Mouse (Mus musculus) liver, postnatal 0 days (tissue): ENCODE results near the gene Stra6l. TPM values are rescaled to one million over a fixed set of nuclear protein-coding genes. Genes with fewer than 3 reads are reported as not detected.
A peak's percentile ranks its signal among the peaks of the same experiment; 100 is the strongest.

Experiments
- ATAC-seq: fragments of 200-750 bp; cut with Nextera tagmentation; 2 replicates; pipeline ENCODE4 v1.8.0; 2017; ENCODE audit warnings: mild to moderate bottlenecking, moderate library complexity
- DNase-seq: peaks from one replicate; pipeline ENCODE4 v3.0.0-alpha.2; 2016
- H3K27ac ChIP-seq: fragments of 300-500 bp; sonication (generic); 2 replicates; pipeline ENCODE4 v1.5.1; 2014; ENCODE audit warnings: antibody characterized with exemption, moderate library complexity, mild to moderate bottlenecking, low read depth
- H3K27me3 ChIP-seq: fragments of 300-500 bp; sonication (generic); 2 replicates; pipeline ENCODE4 v1.6.1; 2014; ENCODE audit warnings: low read length, control low read depth, mixed read lengths; ENCODE audit not compliant: insufficient read depth
- H3K36me3 ChIP-seq: fragments of 300-500 bp; sonication (generic); replicated peaks from 2 replicates; pipeline ENCODE4 v1.6.1; 2014; ENCODE audit warnings: mild to moderate bottlenecking, control low read depth, low read length, moderate library complexity, mixed read lengths; ENCODE audit not compliant: insufficient read depth
- H3K4me1 ChIP-seq: fragments of 300-500 bp; sonication (generic); 2 replicates; pipeline ENCODE4 v1.6.1; 2014; ENCODE audit warnings: antibody characterized with exemption, mild to moderate bottlenecking, control low read depth; ENCODE audit not compliant: insufficient read depth
- H3K4me2 ChIP-seq: fragments of 300-500 bp; sonication (generic); 2 replicates; pipeline ENCODE4 v1.6.1; 2014; ENCODE audit warnings: low read depth, mild to moderate bottlenecking, low read length, moderate library complexity, mixed read lengths
- H3K4me3 ChIP-seq: fragments of 300-500 bp; sonication (generic); 2 replicates; pipeline ENCODE4 v1.5.1; 2014; ENCODE audit warnings: low read depth, low read length
- H3K9ac ChIP-seq: fragments of 300-500 bp; sonication (generic); replicated peaks from 2 replicates; pipeline ENCODE4 v1.6.1; 2014; ENCODE audit warnings: mild to moderate bottlenecking, moderate library complexity
- H3K9me3 ChIP-seq: fragments of 300-500 bp; sonication (generic); 2 replicates; pipeline ENCODE4 v1.6.1; 2016; ENCODE audit warnings: mild to moderate bottlenecking, control low read depth, low read length, mixed read lengths
- CTCF ChIP-seq: sonication (generic); IDR thresholded peaks from 2 replicates; pipeline ENCODE4 v1.5.1; 2016; ENCODE audit warnings: antibody characterized with exemption, low read depth
- EP300 ChIP-seq: IDR thresholded peaks from 2 replicates; pipeline ENCODE4 v1.6.1; 2016; ENCODE audit warnings: antibody characterized with exemption, low read depth, mild to moderate bottlenecking
- WGBS: fragments of 180-500 bp; shearing (Covaris S2); extraction: QIAGEN DNeasy Blood & Tissue Kit; methylation state at CpG from one replicate; pipeline ENCODE4 v1.1.7; 2014; ENCODE audit not compliant: insufficient replicate concordance; 5-methylcytosine and 5-hydroxymethylcytosine counted together
- polyA plus RNA-seq: library from polyadenylated mRNA; unstranded; fragments of >200 nt; fragmentation: Nextera tagmentation; extraction: Ambion mirVana; gene quantifications from 2 replicates; pipeline ENCODE4 v1.2.1, GENCODE M21; 2015

Stra6l gene
- polyA plus RNA-seq, 1 experiment from 2014 or later = 18.9 TPM

DNA sequence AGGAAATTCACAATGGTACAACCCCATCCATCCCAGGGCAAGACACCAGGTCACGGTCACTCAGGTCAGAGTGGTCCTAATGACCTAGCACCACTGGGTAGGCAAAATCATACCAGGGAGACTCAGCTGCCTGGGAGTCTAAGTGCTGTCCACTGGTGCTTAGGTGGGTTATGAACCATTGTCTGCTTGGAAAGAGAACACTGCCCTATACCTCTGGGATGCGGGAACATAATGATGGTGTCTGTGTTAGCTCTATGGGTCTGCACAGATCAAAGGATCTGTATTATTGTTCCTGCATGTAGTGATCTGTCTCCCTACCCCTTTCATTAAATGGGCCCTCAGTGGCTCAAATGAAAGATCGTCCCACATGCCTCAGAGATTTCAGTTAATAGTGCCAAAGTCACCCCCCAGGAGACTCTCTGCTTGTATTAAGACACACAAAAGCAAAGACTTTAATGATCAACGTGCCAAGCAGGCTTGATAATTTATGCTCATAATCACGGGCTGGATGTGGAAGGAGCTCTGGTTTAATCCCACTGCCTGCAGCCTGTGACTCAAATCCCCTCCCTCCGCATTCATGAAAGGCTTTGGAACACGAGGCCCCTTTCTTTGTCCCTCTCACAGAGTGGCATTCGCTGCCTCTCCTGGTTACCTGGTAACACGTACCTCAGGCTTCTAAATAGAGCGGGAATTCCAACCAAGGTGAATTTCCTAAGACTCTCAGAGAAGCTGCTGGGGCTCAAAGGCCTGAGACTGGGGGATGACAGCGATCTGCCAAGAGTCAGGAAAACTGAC, 25.5 kb upstream of the Stra6l start:
- Histone ChIP-seq H3K4me3 (no peak overlapping the region), H3K4me2 (no peak overlapping the region), H3K27me3 (peaks cover 42% of the 10 kb centered on the region), H3K9ac (no peak overlapping the region), H3K9me3 (no peaks in the 10 kb centered on the region), H3K27ac (no peak overlapping the region), H3K36me3 (no peaks in the 10 kb centered on the region), H3K4me1 (peaks cover 3% of the 10 kb centered on the region; the same call in 1 of the 2 replicates)
- DNase-seq (no peak), ATAC-seq (no peak)
- TF ChIP-seq CTCF = no peak
- TF ChIP-seq EP300 = no peak
- 44% methylated on average over 11 of the region's 11 CpGs for WGBS

DNA sequence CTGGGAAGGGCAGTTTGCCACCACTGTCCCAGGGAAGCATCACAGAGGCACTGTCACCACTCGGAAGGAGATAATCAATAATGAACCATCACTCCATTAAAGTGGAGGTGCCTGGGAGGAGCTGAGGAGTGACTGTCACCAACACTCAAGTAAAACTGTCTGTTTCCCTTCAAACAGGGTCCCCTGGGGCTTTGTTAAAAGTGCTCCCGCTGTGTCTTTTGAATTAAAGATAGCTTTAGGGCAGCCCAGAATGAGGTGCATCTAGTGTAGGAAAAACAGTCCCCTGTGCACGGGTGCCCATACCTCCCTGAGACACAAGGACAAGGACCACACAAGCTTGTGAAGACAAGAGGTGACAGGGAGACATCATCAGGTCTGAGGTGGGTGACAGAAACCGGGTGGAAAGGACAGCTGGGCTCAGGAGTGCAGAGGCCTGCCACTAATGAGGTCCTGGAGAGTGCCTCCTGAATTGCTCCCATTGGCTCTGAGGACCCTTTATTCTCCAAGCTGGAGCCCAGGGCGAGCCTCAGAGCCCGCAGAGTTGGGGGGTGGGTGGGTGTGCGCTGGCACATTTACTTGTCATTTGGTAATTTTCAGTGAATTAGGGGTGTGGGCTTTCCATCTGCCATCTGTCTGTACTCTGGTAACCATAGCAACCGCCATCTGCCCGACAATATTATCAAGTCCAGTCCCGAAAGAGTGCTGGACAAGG, 24.3 kb upstream of the Stra6l start:
- no peak overlapping the region for H3K27ac ChIP-seq
- no peaks in the 10 kb centered on the region for H3K36me3 ChIP-seq
- peaks cover 52% of the 10 kb centered on the region for H3K27me3 ChIP-seq
- WGBS = 13% methylated on average over 10 of the region's 10 CpGs
- DNase-seq (no peak), ATAC-seq (no peak)
- H3K4me1 ChIP-seq = peaks cover 3% of the 10 kb centered on the region; the same call in 1 of the 2 replicates
- H3K4me3 ChIP-seq = no peak overlapping the region
- no peak overlapping the region for H3K9ac ChIP-seq
- H3K9me3 ChIP-seq = no peaks in the 10 kb centered on the region
- H3K4me2 ChIP-seq = no peak overlapping the region
- TF ChIP-seq CTCF = no peak
- no peak for TF ChIP-seq EP300

DNA sequence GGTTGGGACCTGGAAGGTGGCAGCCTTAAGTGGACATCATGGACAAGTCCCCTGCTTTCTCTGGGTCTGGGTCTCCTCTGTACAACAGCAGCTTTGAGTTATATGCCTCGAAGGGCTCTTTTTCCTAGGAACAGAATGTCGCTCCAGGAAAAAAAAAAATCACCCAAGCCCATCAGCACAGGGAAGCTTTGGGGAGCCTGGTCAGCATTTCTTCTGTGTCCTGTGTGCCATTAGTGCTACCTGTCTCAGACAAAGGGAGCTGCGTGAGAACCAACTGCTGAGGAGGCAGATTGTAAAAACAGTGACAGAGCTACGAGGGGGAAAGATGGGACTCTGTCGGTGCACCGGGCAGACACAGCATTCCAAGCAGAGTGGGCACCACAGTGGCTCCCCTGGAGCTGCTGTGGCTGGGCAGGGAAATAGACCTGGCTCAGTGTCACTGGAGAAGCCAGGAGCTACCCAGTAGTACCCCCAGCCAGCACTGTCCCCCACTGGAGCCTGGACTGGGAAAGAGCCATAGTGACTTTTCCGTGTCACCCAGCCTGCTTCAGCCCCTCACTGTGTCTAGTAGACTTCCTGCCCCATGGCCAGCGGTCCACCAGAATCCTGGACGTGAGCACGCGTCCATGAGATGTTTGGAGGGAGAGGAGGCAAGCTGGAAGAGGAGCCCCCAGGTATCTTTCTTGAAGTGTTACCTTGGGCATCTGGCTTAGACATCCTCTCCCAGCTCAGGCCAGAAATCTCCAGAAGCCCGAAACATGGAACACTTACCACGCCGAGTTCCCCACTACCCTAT, 23.5 kb upstream of the Stra6l start:
- no peaks in the 10 kb centered on the region for H3K36me3 ChIP-seq
- 29% methylated on average over 14 of the region's 14 CpGs for WGBS

GRCm38 (mm10) chr4:45826275-45827040, 22.0 kb upstream of the Stra6l start, which contains the start of gene Igfbpl1:
Gene Igfbpl1 (minus strand): TSS chr4:45826923.
- WGBS = 2% methylated on average over 85 of the region's 91 CpGs
- Histone ChIP-seq H3K4me2 (no peak within 1 kb of the TSS), H3K4me3 (peak within 1 kb of the TSS; percentile 13; the same call in 1 of the 2 replicates), H3K9ac (no peak within 1 kb of the TSS), H3K27me3 (peaks cover 61% of the 10 kb centered on the region), H3K9me3 (no peaks in the 10 kb centered on the region), H3K36me3 (no peaks in the 10 kb centered on the region), H3K4me1 (no peaks in the 10 kb centered on the region), H3K27ac (no peak within 1 kb of the TSS)
- ATAC-seq (no peak), DNase-seq (no peak)
- TF ChIP-seq EP300 = no peak
- TF ChIP-seq CTCF = no peak

More for the DNA sequence above, 23.5 kb upstream of the Stra6l start:
- Histone ChIP-seq H3K4me1 (no peaks in the 10 kb centered on the region), H3K27ac (no peak overlapping the region), H3K27me3 (peaks cover 54% of the 10 kb centered on the region), H3K9ac (no peak overlapping the region), H3K9me3 (no peaks in the 10 kb centered on the region), H3K4me3 (no peak overlapping the region), H3K4me2 (no peak overlapping the region)
- ATAC-seq (no peak), DNase-seq (no peak)
- no peak for TF ChIP-seq EP300
- TF ChIP-seq CTCF = no peak

DNA sequence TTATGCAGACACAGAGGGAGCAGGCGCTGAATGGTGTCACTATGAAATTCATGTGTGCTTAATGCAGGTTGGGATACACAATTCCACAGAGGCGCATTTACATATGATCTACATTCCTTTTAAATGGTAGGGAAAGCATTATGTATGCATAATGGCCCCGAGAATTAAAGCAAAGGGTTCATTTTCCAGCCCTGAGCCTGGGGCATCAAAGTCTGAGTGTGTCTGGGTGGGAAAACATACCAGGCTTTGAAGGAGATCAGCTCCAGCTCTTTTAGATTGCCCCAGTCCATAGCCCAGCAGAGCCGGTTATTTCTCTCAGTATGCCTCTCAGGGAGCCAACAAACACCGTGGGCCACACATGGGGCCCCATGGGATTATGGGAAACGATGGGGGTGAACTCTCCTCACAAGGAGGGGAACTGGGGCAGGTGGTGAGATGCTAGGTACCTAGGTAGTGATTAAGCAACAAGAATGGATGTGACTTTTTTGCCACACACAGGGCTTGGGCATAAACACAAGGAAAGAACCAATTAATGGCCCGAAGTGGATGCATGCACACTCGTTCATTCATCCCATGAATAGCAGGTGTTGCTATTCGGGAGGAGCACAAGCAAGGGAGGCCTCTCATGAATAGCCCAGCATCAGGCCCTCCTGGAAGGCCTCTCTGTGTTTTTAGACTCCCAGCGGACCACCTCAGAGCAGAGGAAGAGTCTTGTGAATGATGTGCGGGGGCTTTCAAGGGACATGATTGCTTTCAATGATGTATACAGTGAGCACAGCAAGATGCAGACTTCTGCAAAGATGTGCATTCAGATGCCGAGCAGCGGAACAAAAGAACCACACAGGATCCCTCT, 18.3 kb upstream of the Stra6l start:
- peaks cover 45% of the 10 kb centered on the region for H3K27me3 ChIP-seq
- H3K4me2 ChIP-seq = no peak overlapping the region
- no peaks in the 10 kb centered on the region for H3K4me1 ChIP-seq
- TF ChIP-seq CTCF (no peak), EP300 (no peak)
- no peak for DNase-seq
- no peak overlapping the region for H3K4me3 ChIP-seq
- H3K9ac ChIP-seq = no peak overlapping the region
- no peak overlapping the region for H3K27ac ChIP-seq
- no peaks in the 10 kb centered on the region for H3K9me3 ChIP-seq
- ATAC-seq = no peak
- WGBS = 60% methylated on average over 13 of the region's 13 CpGs
- no peaks in the 10 kb centered on the region for H3K36me3 ChIP-seq
